In genomic region chr1:138500155-138500554, GRCm38 (mm10) we compare ENCODE assay signal across 12 mouse cellular contexts.
A peak's percentile ranks its signal among the peaks of the same experiment; 100 is the strongest.
DNase-seq lines count a peak whose midpoint lies in the region; ATAC-seq lines count a peak whose summit lies in the region.
"Had no signal": no experiment of that assay in that cellular context is flagged by ENCODE, and none has a peak within 500 bp of the region (broad histone marks: within the 10 kb centered on the region; RNA-seq: fewer than 3 reads in every experiment).

No protein-coding gene starts in this region.

- H3K4me3 ChIP-seq in forebrain, embryonic 16.5 days (replicated peaks; ENCODE audit: low read length) = peak overlapping the region; percentile 18; the same call in 1 of the 2 replicates
- H3K4me3 ChIP-seq in midbrain, embryonic 13.5 days (replicated peaks) = no peak overlapping the region
- H3K4me3 ChIP-seq: liver, embryonic 12.5 days had no signal

- intact Hi-C loops in left cerebral cortex, postnatal 4 days (cut with DNase I) = loop anchor here (10.0 kb wide), 1 partner anchor 115 kb away; no protein-coding TSS in a partner anchor

- H3K9ac ChIP-seq in forebrain, embryonic 16.5 days (replicated peaks; ENCODE audit: low read depth, low read length) = peak overlapping the region; percentile 4; the same call in 1 of the 2 replicates
- no peak overlapping the region for H3K9ac ChIP-seq in midbrain, embryonic 13.5 days (replicated peaks)
- H3K9ac ChIP-seq: liver, embryonic 12.5 days had no signal

- H3K9me3 ChIP-seq in forebrain, embryonic 16.5 days (ENCODE audit: control insufficient read depth, low read length) = no peaks in the 10 kb centered on the region
- H3K9me3 ChIP-seq in midbrain, embryonic 13.5 days = no peaks in the 10 kb centered on the region
- H3K9me3 ChIP-seq: liver, embryonic 12.5 days had no signal

- ATAC-seq in forebrain, embryonic 16.5 days = peak; percentile 57
- peak; percentile 82 for ATAC-seq in midbrain, embryonic 13.5 days
- ATAC-seq: liver, embryonic 12.5 days had no signal

- H3K36me3 ChIP-seq in forebrain, embryonic 16.5 days (ENCODE audit: control insufficient read depth, insufficient read depth) = no peaks in the 10 kb centered on the region
- H3K36me3 ChIP-seq in midbrain, embryonic 13.5 days = no peaks in the 10 kb centered on the region

- WGBS in forebrain, embryonic 16.5 days = 2% methylated on average over 10 of the region's 10 CpGs
- WGBS in midbrain, embryonic 13.5 days = under 1% methylated on average over 10 of the region's 10 CpGs

- H3K4me2 ChIP-seq in forebrain, embryonic 16.5 days (ENCODE audit: low read length) = peak overlapping the region; percentile 43
- peak overlapping the region; percentile 14; the same call in 1 of the 2 replicates for H3K4me2 ChIP-seq in midbrain, embryonic 13.5 days (replicated peaks)
- H3K4me2 ChIP-seq: liver, embryonic 12.5 days had no signal

- H3K27me3 ChIP-seq in forebrain, embryonic 16.5 days (replicated peaks; ENCODE audit: control insufficient read depth, insufficient read depth, low read length) = no peaks in the 10 kb centered on the region
- H3K27me3 ChIP-seq in midbrain, embryonic 13.5 days = no peaks in the 10 kb centered on the region
- H3K27me3 ChIP-seq: liver, embryonic 12.5 days had no signal

- DNase-seq in left cerebral cortex, postnatal 4 days = peak; percentile 30
- DNase-seq in left cerebral cortex, adult 11 months (ENCODE audit: low spot score) = no peak
- DNase-seq in testis, postnatal 10 days (ENCODE audit: low spot score) = no peak
- no peak for DNase-seq in left cerebral cortex, adult 9 months (ENCODE audit: low spot score in 2 of 2)
- DNase-seq in adipocyte (ENCODE audit: low spot score) = no peak
- no peak for DNase-seq in adrenal gland, adult 18-20 months (ENCODE audit: low spot score in 2 of 2)
- DNase-seq: cerebellum, adult 8-10 months; heart, adult 18-20 months; lung, postnatal 4 days had no signal

- H3K27ac ChIP-seq in forebrain, embryonic 16.5 days (ENCODE audit: low read length) = peak overlapping the region; percentile 68
- peak overlapping the region; percentile 97 for H3K27ac ChIP-seq in midbrain, embryonic 13.5 days
- H3K27ac ChIP-seq: liver, embryonic 12.5 days had no signal

- peaks cover 27% of the 10 kb centered on the region for H3K4me1 ChIP-seq in forebrain, embryonic 16.5 days (replicated peaks; ENCODE audit: control insufficient read depth, insufficient read depth, low read length)
- peaks cover 68% of the 10 kb centered on the region for H3K4me1 ChIP-seq in midbrain, embryonic 13.5 days (replicated peaks)
